Mouse (Mus musculus) heart, embryonic 13.5 days (tissue): ENCODE measurements around the gene Six3. TPM values are rescaled to one million over a fixed set of nuclear protein-coding genes. Genes with fewer than 3 reads are reported as not detected.

ENCODE experiments used
- ATAC-seq: fragments of 200-750 bp; cut with Nextera tagmentation; 2 replicates; pipeline ENCODE4 v1.8.0; 2017; ENCODE audit warnings: moderate TSS enrichment; ENCODE audit not compliant: insufficient number of reproducible peaks, low FRiP score, low TSS enrichment; ENCODE audit errors: extremely low read depth
- H3K27ac ChIP-seq: fragments of 300-500 bp; sonication (generic); replicated peaks from 2 replicates; pipeline ENCODE4 v1.5.1; 2015; ENCODE audit warnings: moderate library complexity, mild to moderate bottlenecking, inconsistent platforms
- H3K27me3 ChIP-seq: fragments of 300-500 bp; sonication (generic); replicated peaks from 2 replicates; pipeline ENCODE4 v1.6.1; 2015; ENCODE audit warnings: mild to moderate bottlenecking, inconsistent platforms
- H3K36me3 ChIP-seq: fragments of 300-500 bp; sonication (generic); 2 replicates; pipeline ENCODE4 v1.6.1; 2015; ENCODE audit warnings: mild to moderate bottlenecking, inconsistent platforms
- H3K4me1 ChIP-seq: fragments of 300-500 bp; sonication (generic); 2 replicates; pipeline ENCODE4 v1.6.1; 2015; ENCODE audit warnings: inconsistent platforms
- H3K4me2 ChIP-seq: fragments of 300-500 bp; sonication (generic); 2 replicates; pipeline ENCODE4 v1.6.1; 2015; ENCODE audit warnings: inconsistent platforms, mild to moderate bottlenecking, moderate library complexity
- H3K4me3 ChIP-seq: fragments of 300-500 bp; sonication (generic); 2 replicates; pipeline ENCODE4 v1.5.1; 2015; ENCODE audit warnings: moderate library complexity, mild to moderate bottlenecking, inconsistent platforms
- H3K9ac ChIP-seq: fragments of 300-500 bp; sonication (generic); 2 replicates; pipeline ENCODE4 v1.6.1; 2015; ENCODE audit warnings: inconsistent platforms, mild to moderate bottlenecking, moderate library complexity
- H3K9me3 ChIP-seq: fragments of 300-500 bp; sonication (generic); 2 replicates; pipeline ENCODE4 v1.6.1; 2016; ENCODE audit warnings: inconsistent platforms
- whole genome bisulfite sequencing: fragments of 180-500 bp; shearing (Covaris S2); methylation state at CpG from one replicate; pipeline ENCODE4 v1.1.7; 2015; ENCODE audit warnings: mixed read lengths; 5-methylcytosine and 5-hydroxymethylcytosine counted together
- polyA plus RNA-seq: library from polyadenylated mRNA; unstranded; fragments of >200 nt; fragmentation: Nextera tagmentation; extraction: Ambion mirVana; gene quantifications from 2 replicates; pipeline ENCODE4 v1.2.1, GENCODE M21; 2015

The Six3 gene
- polyA plus RNA-seq, 1 experiment from 2014 or later: not detected

DNA sequence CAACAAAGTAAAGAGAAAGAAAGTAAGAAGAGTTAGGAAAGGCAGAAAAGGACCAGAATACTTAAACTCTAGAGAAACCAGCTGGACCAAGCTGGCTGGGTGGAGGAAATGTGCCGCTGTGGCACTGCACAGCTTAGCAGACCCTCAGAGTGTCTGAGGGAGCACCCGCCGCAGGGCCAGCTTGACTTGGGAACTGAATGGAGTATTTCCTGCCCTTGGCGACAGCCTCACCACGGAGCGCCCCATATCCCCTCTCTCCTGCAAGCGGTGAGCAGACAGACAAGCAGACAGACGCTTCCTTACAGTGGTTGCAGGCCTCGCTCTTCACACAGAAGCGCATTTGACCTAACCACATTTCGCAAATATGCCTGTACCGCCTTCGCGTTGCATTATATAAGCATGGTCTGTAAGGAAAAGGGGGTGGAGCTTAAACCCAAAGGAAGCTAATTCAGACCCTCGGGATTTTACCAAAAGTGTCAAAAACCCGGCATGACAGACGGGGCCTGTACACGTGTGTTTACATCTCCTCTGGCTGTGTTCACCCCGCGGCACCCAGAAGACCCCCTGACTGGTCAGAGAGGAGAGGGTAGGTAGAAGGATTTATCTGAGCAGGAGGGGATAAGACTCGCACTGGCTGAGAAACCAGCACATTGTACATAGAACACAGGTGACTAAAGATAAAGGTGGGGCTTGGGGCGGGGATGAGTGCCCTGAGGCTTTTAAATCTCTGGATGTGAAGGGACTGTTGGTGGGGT lies 17.1 kb downstream of the Six3 start:
- H3K4me1 ChIP-seq: no peaks in the 10 kb centered on the region
- H3K9me3 ChIP-seq: no peaks in the 10 kb centered on the region
- H3K27me3 ChIP-seq: peaks cover 94% of the 10 kb centered on the region
- WGBS: 41% methylated on average over 22 of the region's 22 CpGs
- peak overlapping the region; percentile 8; the same call in 1 of the 2 replicates for H3K4me2 ChIP-seq
- ATAC-seq: no peak
- no peak overlapping the region for H3K27ac ChIP-seq
- no peak overlapping the region for H3K9ac ChIP-seq
- H3K36me3 ChIP-seq: no peaks in the 10 kb centered on the region
- no peak overlapping the region for H3K4me3 ChIP-seq

DNA sequence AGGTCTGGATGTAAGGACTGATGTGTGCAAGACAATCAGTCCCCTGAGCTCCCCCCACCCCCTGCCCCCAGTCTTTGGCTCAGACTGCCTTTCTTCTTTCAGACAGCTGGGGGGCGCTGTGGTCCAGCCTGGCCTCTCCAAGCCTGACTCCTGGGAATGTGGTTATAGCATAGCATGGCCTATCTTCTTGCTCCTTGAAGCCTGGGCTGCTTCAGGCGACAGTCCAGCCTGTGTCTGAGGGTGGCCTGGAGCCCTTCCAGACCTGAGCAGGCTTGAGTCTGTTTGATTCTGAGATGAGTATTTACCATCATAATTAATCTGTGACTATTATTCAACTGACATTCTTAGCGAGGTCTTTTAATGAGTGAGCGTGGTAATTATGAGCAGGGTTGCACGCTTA lies 17.7 kb downstream of the Six3 start:
- H3K9ac ChIP-seq: no peak overlapping the region
- H3K4me1 ChIP-seq: no peaks in the 10 kb centered on the region
- H3K27ac ChIP-seq: no peak overlapping the region
- ATAC-seq: no peak
- no peaks in the 10 kb centered on the region for H3K36me3 ChIP-seq
- H3K4me3 ChIP-seq: no peak overlapping the region
- peaks cover 91% of the 10 kb centered on the region for H3K27me3 ChIP-seq
- no peaks in the 10 kb centered on the region for H3K9me3 ChIP-seq
- H3K4me2 ChIP-seq: no peak overlapping the region
- WGBS: 57% methylated on average over 5 of the region's 5 CpGs

GRCm38 (mm10) chr17:85633619-85634018 lies 20.2 kb downstream of the Six3 start:
- ATAC-seq: no peak
- WGBS: 0% methylated on average over 13 of the region's 13 CpGs

DNA sequence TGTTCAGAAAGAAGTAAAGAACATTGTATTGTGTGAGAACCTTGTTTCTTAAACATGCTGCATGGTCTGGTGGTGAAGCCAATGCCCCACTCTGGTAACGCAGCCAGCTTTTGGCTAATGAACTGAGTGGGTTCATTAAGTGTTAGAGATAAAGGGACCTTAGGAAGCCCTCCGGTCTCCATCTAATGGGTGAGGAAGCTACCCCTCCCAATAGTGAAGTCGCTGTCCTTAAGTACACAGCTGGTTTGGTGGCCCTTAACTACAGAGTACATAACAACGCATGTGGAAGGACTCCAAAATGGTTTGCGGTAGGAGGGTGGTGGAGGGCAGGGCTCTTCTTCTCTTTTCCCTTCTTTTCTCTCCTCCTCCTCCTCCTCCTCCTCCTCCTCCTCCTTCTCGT lies 24.5 kb downstream of the Six3 start:
- WGBS: 49% methylated on average over 5 of the region's 6 CpGs
- Histone ChIP-seq H3K27ac (no peak overlapping the region), H3K4me2 (no peak overlapping the region), H3K4me3 (no peak overlapping the region), H3K4me1 (no peaks in the 10 kb centered on the region), H3K9me3 (no peaks in the 10 kb centered on the region), H3K27me3 (peaks cover 81% of the 10 kb centered on the region), H3K36me3 (no peaks in the 10 kb centered on the region), H3K9ac (no peak overlapping the region)
- ATAC-seq: no peak

More at GRCm38 (mm10) chr17:85633619-85634018, 20.2 kb downstream of the Six3 start:
- no peaks in the 10 kb centered on the region for H3K9me3 ChIP-seq
- H3K4me1 ChIP-seq: no peaks in the 10 kb centered on the region
- no peak overlapping the region for H3K4me2 ChIP-seq
- no peaks in the 10 kb centered on the region for H3K36me3 ChIP-seq
- no peak overlapping the region for H3K9ac ChIP-seq
- H3K4me3 ChIP-seq: no peak overlapping the region
- no peak overlapping the region for H3K27ac ChIP-seq
- H3K27me3 ChIP-seq: peaks cover 83% of the 10 kb centered on the region

- Histone ChIP-seq H3K9ac (peak overlapping the region; percentile 19; the same call in 1 of the 2 replicates), H3K27me3 (peaks cover 85% of the 10 kb centered on the region), H3K4me3 (peak overlapping the region; percentile 37), H3K9me3 (no peaks in the 10 kb centered on the region), H3K4me1 (peaks cover 12% of the 10 kb centered on the region), H3K27ac (no peak overlapping the region), H3K36me3 (no peaks in the 10 kb centered on the region), H3K4me2 (peak overlapping the region; percentile 68)
- ATAC-seq: no peak
- 15% methylated on average over 10 of the region's 12 CpGs for WGBS
These were observed 31.9 kb downstream of the Six3 start for GRCm38 (mm10) chr17:85645312-85645711.

- Histone ChIP-seq H3K36me3 (no peaks in the 10 kb centered on the region), H3K4me2 (peak overlapping the region; percentile 68), H3K9me3 (no peaks in the 10 kb centered on the region), H3K27ac (no peak overlapping the region), H3K9ac (peak overlapping the region; percentile 19; the same call in 1 of the 2 replicates), H3K27me3 (peaks cover 84% of the 10 kb centered on the region), H3K4me3 (peak overlapping the region; percentile 37), H3K4me1 (peaks cover 12% of the 10 kb centered on the region)
- no peak for ATAC-seq
- 3% methylated on average over 36 of the region's 36 CpGs for WGBS
These were observed 32.6 kb downstream of the Six3 start for GRCm38 (mm10) chr17:85645718-85646665.

GRCm38 (mm10) chr17:85660016-85660415 lies 46.6 kb downstream of the Six3 start:
- H3K4me2 ChIP-seq: no peak overlapping the region
- H3K27me3 ChIP-seq: peaks cover 59% of the 10 kb centered on the region
- WGBS: 58% methylated on average over 1 of the region's 1 CpGs

DNA sequence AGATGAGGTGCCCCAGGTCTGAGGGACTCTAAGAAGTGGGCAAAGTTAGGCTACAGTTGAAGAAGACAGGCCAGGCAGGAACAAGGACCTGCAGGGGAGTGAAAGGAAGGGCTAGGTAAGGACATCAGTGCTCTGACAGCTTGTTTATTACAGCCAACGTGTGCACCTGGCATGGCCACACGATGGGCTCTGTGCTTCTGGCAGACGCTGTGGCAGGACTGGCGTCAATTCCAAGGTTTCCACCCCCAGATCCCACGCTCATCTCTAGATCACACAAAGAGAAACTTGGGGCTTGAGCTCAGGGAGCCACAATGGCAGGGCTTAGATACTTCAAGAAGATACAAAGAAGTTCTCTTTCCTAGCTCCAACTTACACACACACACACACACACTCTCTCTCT lies 48.1 kb downstream of the Six3 start:
- Histone ChIP-seq H3K4me2 (no peak overlapping the region), H3K4me3 (no peak overlapping the region), H3K9ac (no peak overlapping the region), H3K36me3 (no peaks in the 10 kb centered on the region), H3K27me3 (peaks cover 71% of the 10 kb centered on the region), H3K4me1 (no peaks in the 10 kb centered on the region), H3K27ac (no peak overlapping the region), H3K9me3 (no peaks in the 10 kb centered on the region)
- ATAC-seq: no peak
- 59% methylated on average over 5 of the region's 5 CpGs for WGBS

More at GRCm38 (mm10) chr17:85660016-85660415, 46.6 kb downstream of the Six3 start:
- H3K4me1 ChIP-seq: no peaks in the 10 kb centered on the region
- no peak for ATAC-seq
- H3K27ac ChIP-seq: no peak overlapping the region
- no peak overlapping the region for H3K9ac ChIP-seq
- H3K4me3 ChIP-seq: no peak overlapping the region
- H3K9me3 ChIP-seq: no peaks in the 10 kb centered on the region
- H3K36me3 ChIP-seq: no peaks in the 10 kb centered on the region

- H3K36me3 ChIP-seq: no peaks in the 10 kb centered on the region
- H3K4me1 ChIP-seq: no peaks in the 10 kb centered on the region
- 37% methylated on average over 2 of the region's 2 CpGs for WGBS
- H3K4me2 ChIP-seq: peak overlapping the region; percentile 64
- H3K27ac ChIP-seq: no peak overlapping the region
- no peaks in the 10 kb centered on the region for H3K9me3 ChIP-seq
- peak overlapping the region; percentile 36; the same call in 1 of the 2 replicates for H3K4me3 ChIP-seq
- ATAC-seq: no peak
- H3K9ac ChIP-seq: no peak overlapping the region
- H3K27me3 ChIP-seq: peaks cover 81% of the 10 kb centered on the region
These were observed 50.8 kb downstream of the Six3 start for GRCm38 (mm10) chr17:85664202-85664601.

DNA sequence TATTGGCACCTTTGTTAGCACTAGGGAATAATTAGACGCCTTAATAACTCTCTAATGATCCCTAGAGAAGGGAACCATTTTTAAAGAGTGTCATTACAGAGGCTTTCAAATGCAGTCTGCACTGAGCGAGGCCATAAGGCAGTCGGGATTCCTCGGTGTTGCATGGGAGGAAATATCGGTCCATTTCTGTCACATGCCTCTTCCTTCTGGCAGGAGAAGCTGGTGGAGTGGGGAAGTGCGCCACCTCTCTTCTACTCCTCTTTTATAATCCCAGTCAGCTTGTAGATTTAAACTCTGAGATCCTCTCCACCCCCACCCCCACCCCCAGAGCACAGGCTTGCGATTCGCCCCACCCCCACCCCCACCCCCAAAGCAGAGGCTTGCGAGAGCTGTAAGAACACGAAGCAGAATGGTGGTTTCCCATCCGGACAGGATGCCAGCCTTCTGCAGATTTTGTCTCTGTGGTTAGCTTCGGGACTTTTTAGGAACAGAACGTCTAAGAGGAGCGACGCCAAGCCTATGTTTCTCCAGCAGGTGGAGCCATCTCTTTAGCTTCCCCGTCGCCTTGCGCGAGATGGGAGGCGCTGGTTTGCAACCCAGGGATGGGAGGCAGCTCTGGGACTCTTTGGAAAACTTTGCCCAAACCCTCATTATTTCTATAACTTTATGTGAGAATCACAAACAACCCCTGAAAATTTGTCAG lies 51.4 kb downstream of the Six3 start:
- Histone ChIP-seq H3K4me3 (peak overlapping the region; percentile 36), H3K9ac (peak overlapping the region; percentile 40; the same call in 1 of the 2 replicates), H3K36me3 (no peaks in the 10 kb centered on the region), H3K4me1 (no peaks in the 10 kb centered on the region), H3K4me2 (peak overlapping the region; percentile 64), H3K27ac (no peak overlapping the region), H3K9me3 (no peaks in the 10 kb centered on the region), H3K27me3 (peaks cover 79% of the 10 kb centered on the region)
- 3% methylated on average over 20 of the region's 20 CpGs for WGBS
- ATAC-seq: no peak
